Mouse (Mus musculus): ENCODE measurements around the gene BC030867. TPM values are rescaled to one million over a fixed set of nuclear protein-coding genes. Genes with fewer than 3 reads are reported as not detected.

The BC030867 gene
- polyA plus RNA-seq, 1 experiment from 2014 or later: 2.9 TPM

DNA sequence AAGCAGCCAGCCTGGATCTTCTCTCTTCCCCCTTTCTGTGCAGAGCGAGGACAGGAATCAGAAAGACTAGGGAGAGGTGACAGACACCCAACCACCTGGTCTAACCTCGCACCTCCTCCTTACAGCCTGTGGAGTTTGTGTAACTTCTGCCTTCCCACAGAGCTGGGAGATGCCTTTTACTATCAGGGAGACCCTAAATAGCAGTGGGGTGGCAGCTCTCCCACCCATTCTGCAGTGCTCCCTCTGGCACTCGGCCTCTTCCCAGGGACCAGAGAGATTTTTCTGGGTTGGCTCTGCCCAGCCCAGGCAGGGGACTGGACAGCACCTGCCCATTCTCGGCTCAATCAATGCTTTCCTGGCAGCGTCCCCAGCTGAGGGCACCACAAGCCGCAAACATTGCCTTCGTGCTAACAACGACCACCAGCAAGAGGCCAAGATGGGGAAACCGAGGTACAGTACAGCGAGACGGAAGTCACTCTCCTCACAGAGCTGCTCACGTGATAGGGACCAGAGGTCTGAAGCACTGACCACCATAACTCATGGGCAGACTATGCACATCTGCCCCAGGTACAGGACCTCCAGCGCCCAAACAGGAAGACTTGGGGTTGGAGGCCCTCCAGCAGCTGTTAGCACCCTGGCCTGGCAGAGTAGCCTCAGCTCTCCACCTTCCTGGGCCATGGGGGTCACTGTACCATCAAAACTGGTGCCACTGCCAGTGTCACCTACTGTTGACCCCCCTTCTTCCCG is 29.3 kb upstream of the BC030867 start:
- Histone ChIP-seq H3K4me2 (ENCODE audit: low read length) (peak overlapping the region; percentile 57), H3K36me3 (ENCODE audit: control insufficient read depth, insufficient read depth, low read length) (no peaks in the 10 kb centered on the region)
- 62% methylated on average over 13 of the region's 14 CpGs for WGBS

DNA sequence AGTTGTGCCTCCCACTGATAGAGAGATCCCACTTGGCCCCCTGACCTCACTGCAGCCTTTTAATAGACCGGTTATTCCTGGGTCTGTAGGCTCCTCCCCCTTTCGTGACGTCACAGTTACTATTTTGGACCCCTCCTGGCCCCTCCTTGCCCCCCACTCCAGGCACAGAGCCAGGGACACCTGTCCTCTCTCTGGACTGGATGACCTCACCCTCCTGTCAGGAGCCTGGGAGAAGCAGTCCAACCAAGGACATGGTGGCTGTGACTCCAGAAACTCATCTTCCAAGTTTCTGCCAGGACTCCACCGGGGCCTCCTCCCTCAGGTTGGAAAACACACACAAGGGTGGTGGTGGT is 28.7 kb upstream of the BC030867 start:
- H3K36me3 ChIP-seq (ENCODE audit: control insufficient read depth, insufficient read depth, low read length): no peaks in the 10 kb centered on the region
- H3K27me3 ChIP-seq (replicated peaks; ENCODE audit: control insufficient read depth, insufficient read depth, low read length): no peaks in the 10 kb centered on the region
- ATAC-seq: no peak
- H3K9me3 ChIP-seq (ENCODE audit: control insufficient read depth, low read length): no peaks in the 10 kb centered on the region
- WGBS: 77% methylated on average over 4 of the region's 4 CpGs
- H3K4me3 ChIP-seq (ENCODE audit: low read length): no peak overlapping the region
- H3K4me1 ChIP-seq (ENCODE audit: control insufficient read depth, insufficient read depth, low read depth, low read length): peaks cover 65% of the 10 kb centered on the region
- H3K27ac ChIP-seq (ENCODE audit: low read depth, low read length): no peak overlapping the region
- no peak overlapping the region for H3K9ac ChIP-seq (ENCODE audit: low read depth, low read length)
- H3K4me2 ChIP-seq (ENCODE audit: low read length): no peak overlapping the region

More for the DNA sequence above, 29.3 kb upstream of the BC030867 start:
- no peak; the same call in 1 of the 2 replicates for ATAC-seq
- H3K4me1 ChIP-seq (ENCODE audit: control insufficient read depth, insufficient read depth, low read depth, low read length): peaks cover 65% of the 10 kb centered on the region
- H3K9ac ChIP-seq (ENCODE audit: low read depth, low read length): peak overlapping the region; percentile 52
- H3K4me3 ChIP-seq (ENCODE audit: low read length): no peak overlapping the region; the same call in 1 of the 2 replicates
- no peaks in the 10 kb centered on the region for H3K9me3 ChIP-seq (ENCODE audit: control insufficient read depth, low read length)
- peak overlapping the region; percentile 54 for H3K27ac ChIP-seq (ENCODE audit: low read depth, low read length)
- no peaks in the 10 kb centered on the region for H3K27me3 ChIP-seq (replicated peaks; ENCODE audit: control insufficient read depth, insufficient read depth, low read length)

DNA sequence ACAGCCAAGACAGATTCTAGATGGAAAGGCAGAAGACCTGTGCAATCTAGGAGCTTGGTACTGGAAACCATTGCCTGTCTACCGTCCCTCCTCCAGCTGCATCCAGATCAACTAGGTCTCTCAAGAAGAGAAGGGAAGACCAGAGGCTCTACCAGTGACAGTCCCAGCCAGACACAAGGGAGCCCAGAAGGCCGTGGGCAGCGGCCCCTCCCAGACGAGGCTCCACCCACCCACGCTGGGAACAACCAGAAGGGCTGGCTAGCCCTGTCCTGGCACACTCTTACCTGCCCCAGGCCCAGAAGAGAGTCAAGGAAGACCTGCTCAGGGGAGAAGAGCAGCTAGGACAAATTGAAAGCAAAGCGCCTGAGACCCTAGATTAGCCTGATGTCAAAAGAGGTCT is 28.2 kb upstream of the BC030867 start:
- H3K9ac ChIP-seq (ENCODE audit: low read depth, low read length): no peak overlapping the region
- ATAC-seq: no peak
- no peak overlapping the region for H3K4me3 ChIP-seq (ENCODE audit: low read length)
- no peaks in the 10 kb centered on the region for H3K36me3 ChIP-seq (ENCODE audit: control insufficient read depth, insufficient read depth, low read length)
- H3K4me1 ChIP-seq (ENCODE audit: control insufficient read depth, insufficient read depth, low read depth, low read length): peaks cover 63% of the 10 kb centered on the region
- H3K27ac ChIP-seq (ENCODE audit: low read depth, low read length): no peak overlapping the region
- H3K27me3 ChIP-seq (replicated peaks; ENCODE audit: control insufficient read depth, insufficient read depth, low read length): no peaks in the 10 kb centered on the region
- H3K4me2 ChIP-seq (ENCODE audit: low read length): no peak overlapping the region
- H3K9me3 ChIP-seq (ENCODE audit: control insufficient read depth, low read length): no peaks in the 10 kb centered on the region
- WGBS: 70% methylated on average over 6 of the region's 6 CpGs

DNA sequence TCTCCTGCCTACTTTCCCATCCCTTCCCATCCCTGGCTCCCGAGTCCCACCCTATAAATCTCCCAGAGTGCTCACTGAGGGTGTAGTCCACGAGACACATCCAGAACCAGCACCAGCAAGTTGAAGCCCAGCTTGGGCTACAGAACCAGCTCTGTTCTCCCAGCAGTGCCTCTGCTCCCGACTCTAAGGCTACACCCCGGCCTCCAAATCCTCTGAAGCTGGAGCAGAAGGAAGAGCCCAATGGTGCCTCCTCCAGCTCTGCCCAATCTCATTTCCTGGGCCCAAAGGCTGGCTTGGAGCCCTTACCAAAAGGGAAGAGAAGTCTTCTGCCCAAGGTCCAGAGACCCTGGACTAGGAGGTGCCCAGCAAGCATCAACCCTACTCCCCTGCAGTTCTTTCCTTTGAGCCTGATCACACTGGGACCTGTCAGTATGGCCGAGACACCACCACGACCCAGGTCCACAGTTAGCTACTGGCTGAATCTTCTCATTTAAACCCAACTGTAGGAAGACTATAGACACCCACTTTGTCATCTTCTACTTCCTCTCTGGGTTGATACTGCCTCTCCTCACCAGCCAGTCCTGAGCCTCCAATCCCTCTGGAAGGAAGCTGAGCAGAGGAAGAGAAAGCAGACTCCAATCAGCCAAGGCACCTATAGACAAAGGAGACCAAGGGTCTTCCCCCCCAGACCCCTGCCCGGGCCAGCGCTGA is 27.3 kb upstream of the BC030867 start:
- no peaks in the 10 kb centered on the region for H3K27me3 ChIP-seq (replicated peaks; ENCODE audit: control insufficient read depth, insufficient read depth, low read length)
- H3K4me2 ChIP-seq (ENCODE audit: low read length): no peak overlapping the region
- H3K36me3 ChIP-seq (ENCODE audit: control insufficient read depth, insufficient read depth, low read length): no peaks in the 10 kb centered on the region
- H3K4me1 ChIP-seq (ENCODE audit: control insufficient read depth, insufficient read depth, low read depth, low read length): peaks cover 62% of the 10 kb centered on the region
- no peaks in the 10 kb centered on the region for H3K9me3 ChIP-seq (ENCODE audit: control insufficient read depth, low read length)
- H3K9ac ChIP-seq (ENCODE audit: low read depth, low read length): no peak overlapping the region
- ATAC-seq: no peak
- H3K4me3 ChIP-seq (ENCODE audit: low read length): no peak overlapping the region
- 85% methylated on average over 8 of the region's 8 CpGs for WGBS
- no peak overlapping the region for H3K27ac ChIP-seq (ENCODE audit: low read depth, low read length)

DNA sequence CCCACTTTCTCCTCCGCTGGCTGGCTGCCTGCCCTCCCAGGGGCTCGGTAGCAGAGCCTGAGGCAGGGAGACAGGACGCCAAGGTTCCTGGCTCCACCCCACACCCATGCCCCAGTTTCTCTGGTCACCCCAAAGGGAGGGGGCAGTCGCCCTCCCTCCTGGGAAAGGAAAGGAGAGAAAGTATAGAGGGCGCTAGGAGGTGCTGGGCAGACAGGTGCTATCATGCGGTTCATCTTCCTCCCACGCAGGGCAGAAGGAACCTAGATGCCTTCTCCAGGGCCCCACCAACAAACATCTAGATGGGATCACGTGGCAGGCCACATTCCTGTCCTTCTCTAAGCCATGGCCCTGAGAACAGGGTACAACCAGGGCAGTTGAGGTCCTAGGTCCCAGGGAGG is 26.7 kb upstream of the BC030867 start:
- ATAC-seq: no peak
- Histone ChIP-seq H3K4me2 (ENCODE audit: low read length) (no peak overlapping the region), H3K4me1 (ENCODE audit: control insufficient read depth, insufficient read depth, low read depth, low read length) (peaks cover 63% of the 10 kb centered on the region), H3K36me3 (ENCODE audit: control insufficient read depth, insufficient read depth, low read length) (no peaks in the 10 kb centered on the region), H3K27me3 (replicated peaks; ENCODE audit: control insufficient read depth, insufficient read depth, low read length) (no peaks in the 10 kb centered on the region), H3K9me3 (ENCODE audit: control insufficient read depth, low read length) (no peaks in the 10 kb centered on the region), H3K9ac (ENCODE audit: low read depth, low read length) (no peak overlapping the region), H3K27ac (ENCODE audit: low read depth, low read length) (no peak overlapping the region), H3K4me3 (ENCODE audit: low read length) (no peak overlapping the region)
- 82% methylated on average over 8 of the region's 8 CpGs for WGBS

DNA sequence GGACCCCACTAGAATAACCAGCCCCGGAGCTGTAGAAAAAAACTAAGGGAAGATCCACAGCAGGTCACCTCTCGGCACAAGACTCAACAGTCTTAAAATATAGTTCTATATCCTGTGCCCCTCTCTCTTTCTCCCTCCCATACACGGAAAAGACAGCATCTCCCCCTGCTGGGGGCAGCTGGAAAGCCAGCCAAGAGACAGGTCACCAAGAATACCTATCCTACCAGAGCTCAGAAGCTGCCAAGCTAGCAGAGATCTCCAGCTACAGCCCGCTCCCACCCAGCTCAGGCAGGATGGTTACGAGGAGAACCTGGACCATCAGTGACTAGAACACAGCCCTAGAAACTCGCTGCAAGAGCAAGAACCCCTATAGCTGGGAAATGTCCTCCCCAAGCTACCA is 25.5 kb upstream of the BC030867 start:
- 45% methylated on average over 6 of the region's 6 CpGs for WGBS
- Histone ChIP-seq H3K4me2 (ENCODE audit: low read length) (no peak overlapping the region), H3K9me3 (ENCODE audit: control insufficient read depth, low read length) (no peaks in the 10 kb centered on the region), H3K4me1 (ENCODE audit: control insufficient read depth, insufficient read depth, low read depth, low read length) (peaks cover 64% of the 10 kb centered on the region), H3K27ac (ENCODE audit: low read depth, low read length) (no peak overlapping the region), H3K36me3 (ENCODE audit: control insufficient read depth, insufficient read depth, low read length) (no peaks in the 10 kb centered on the region), H3K27me3 (replicated peaks; ENCODE audit: control insufficient read depth, insufficient read depth, low read length) (no peaks in the 10 kb centered on the region), H3K4me3 (ENCODE audit: low read length) (no peak overlapping the region), H3K9ac (ENCODE audit: low read depth, low read length) (peak overlapping the region; percentile 24; the same call in 1 of the 2 replicates)
- no peak for ATAC-seq

DNA sequence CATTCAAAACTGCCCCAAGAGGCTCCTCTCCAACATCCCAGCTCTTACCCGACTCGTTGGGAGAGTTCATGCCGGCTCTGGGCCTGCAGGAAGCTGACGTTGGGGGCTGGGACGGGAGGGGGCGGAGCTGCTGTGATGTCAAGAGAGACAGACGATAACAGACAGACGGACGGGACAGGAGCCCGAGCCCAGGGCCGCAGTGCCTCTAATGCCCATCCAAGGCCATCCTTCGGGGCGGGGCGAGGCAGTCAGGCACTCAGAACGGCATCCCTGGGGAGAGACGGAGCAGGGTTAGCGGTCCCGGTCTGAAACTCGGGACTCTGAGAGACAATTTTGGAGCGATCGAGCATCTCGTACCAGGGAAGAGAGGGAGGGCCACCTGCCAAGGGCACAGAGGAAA is 24.0 kb upstream of the BC030867 start:
- peak overlapping the region; percentile 23 for H3K4me3 ChIP-seq (ENCODE audit: low read length)
- peaks cover 55% of the 10 kb centered on the region for H3K4me1 ChIP-seq (ENCODE audit: control insufficient read depth, insufficient read depth, low read depth, low read length)

DNA sequence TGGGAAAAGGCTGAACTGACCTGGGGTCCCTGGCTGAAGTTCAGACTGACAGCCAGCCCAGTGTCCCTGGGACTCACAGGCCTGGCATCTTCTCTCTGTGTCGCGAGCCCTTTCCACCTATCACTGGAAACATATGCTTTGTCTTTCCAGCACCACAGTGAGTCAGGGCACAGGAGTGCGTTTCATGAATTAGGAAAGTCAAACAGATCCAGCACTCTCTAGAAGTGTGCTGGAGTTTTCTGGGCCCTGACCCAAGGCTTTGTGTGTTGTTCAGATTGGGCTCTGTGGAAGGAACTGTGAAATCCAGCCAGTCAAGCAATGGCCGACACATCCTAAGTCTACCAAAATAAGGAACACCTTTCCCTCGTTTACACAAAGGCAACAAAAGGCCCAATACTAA is 23.5 kb upstream of the BC030867 start:
- 62% methylated on average over 5 of the region's 5 CpGs for WGBS
- Histone ChIP-seq H3K9me3 (ENCODE audit: control insufficient read depth, low read length) (no peaks in the 10 kb centered on the region), H3K4me2 (ENCODE audit: low read length) (peak overlapping the region; percentile 51), H3K4me1 (ENCODE audit: control insufficient read depth, insufficient read depth, low read depth, low read length) (peaks cover 51% of the 10 kb centered on the region), H3K27me3 (replicated peaks; ENCODE audit: control insufficient read depth, insufficient read depth, low read length) (no peaks in the 10 kb centered on the region), H3K36me3 (ENCODE audit: control insufficient read depth, insufficient read depth, low read length) (no peaks in the 10 kb centered on the region), H3K9ac (ENCODE audit: low read depth, low read length) (peak overlapping the region; percentile 45; the same call in 1 of the 2 replicates), H3K4me3 (ENCODE audit: low read length) (no peak overlapping the region), H3K27ac (ENCODE audit: low read depth, low read length) (no peak overlapping the region)
- no peak for ATAC-seq

More for the DNA sequence above, 24.0 kb upstream of the BC030867 start:
- WGBS: 7% methylated on average over 22 of the region's 22 CpGs
- Histone ChIP-seq H3K36me3 (ENCODE audit: control insufficient read depth, insufficient read depth, low read length) (no peaks in the 10 kb centered on the region), H3K27me3 (replicated peaks; ENCODE audit: control insufficient read depth, insufficient read depth, low read length) (no peaks in the 10 kb centered on the region), H3K9ac (ENCODE audit: low read depth, low read length) (peak overlapping the region; percentile 45; the same call in 1 of the 2 replicates), H3K27ac (ENCODE audit: low read depth, low read length) (no peak overlapping the region), H3K4me2 (ENCODE audit: low read length) (peak overlapping the region; percentile 51), H3K9me3 (ENCODE audit: control insufficient read depth, low read length) (no peaks in the 10 kb centered on the region)
- no peak for ATAC-seq
